Mouse (Mus musculus): Measurements from ENCODE around the gene Gm28047. TPM values are rescaled to one million over a fixed set of nuclear protein-coding genes. Genes with fewer than 3 reads are reported as not detected.

Gm28047 gene
- polyA plus RNA-seq, 1 experiment = not detected

- TF ChIP-seq GATA1 (IDR thresholded peaks at IDR 0.05; ENCODE audit: low read length) = no peak
Observed at GRCm38 (mm10) chr15:102513004-102513403, 111.9 kb downstream of the Gm28047 start.

- no peak for TF ChIP-seq GATA1 (IDR thresholded peaks at IDR 0.05; ENCODE audit: low read length)
Observed at GRCm38 (mm10) chr15:102512471-102512870, 112.4 kb downstream of the Gm28047 start.

GRCm38 (mm10) chr15:102512010-102512409, 112.9 kb downstream of the Gm28047 start:
- no peak for TF ChIP-seq GATA1 (IDR thresholded peaks at IDR 0.05; ENCODE audit: low read length)

- no peak for TF ChIP-seq GATA1 (IDR thresholded peaks at IDR 0.05; ENCODE audit: low read length)
Observed at GRCm38 (mm10) chr15:102511285-102511833, 113.5 kb downstream of the Gm28047 start.

DNA sequence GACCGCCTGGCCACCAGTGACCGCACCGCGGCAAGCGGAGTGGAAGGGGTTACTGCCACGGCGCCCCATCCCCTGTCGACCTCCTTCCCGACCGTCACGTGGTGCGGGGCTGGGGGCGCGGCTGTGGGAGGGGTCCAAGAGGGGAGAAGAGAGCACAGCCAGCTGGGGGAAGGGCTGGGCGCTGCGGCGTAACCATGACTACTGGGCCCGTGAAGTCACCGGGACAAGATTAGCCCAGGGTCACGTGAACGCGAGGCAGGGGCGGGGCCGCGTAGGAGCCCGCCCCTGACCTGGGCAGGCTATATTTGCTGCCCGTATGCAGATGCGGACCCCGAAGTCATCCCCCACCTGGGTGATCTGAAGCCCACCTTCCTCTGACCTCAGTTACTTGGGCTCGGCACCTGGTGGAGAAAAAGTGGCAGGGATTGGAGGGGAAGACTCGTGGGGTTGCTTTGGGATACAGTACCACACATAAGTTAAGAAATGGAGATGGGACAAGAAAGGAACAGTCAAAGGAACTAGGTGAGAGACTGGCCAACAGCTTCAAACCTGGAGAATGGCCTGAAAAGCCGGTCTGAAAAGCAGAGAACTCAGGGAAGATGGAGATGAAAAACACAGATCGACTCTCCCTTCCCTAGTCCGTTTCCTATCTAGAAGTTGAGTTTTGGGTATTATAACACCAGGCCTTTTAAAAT, 114.1 kb downstream of the Gm28047 start:
- no peak for TF ChIP-seq GATA1 (IDR thresholded peaks at IDR 0.05; ENCODE audit: low read length)

- no peak for TF ChIP-seq GATA1 (IDR thresholded peaks at IDR 0.05; ENCODE audit: low read length)
Observed at GRCm38 (mm10) chr15:102510110-102510509, 114.8 kb downstream of the Gm28047 start.

- TF ChIP-seq GATA1 (IDR thresholded peaks at IDR 0.05; ENCODE audit: low read length) = no peak
Observed at GRCm38 (mm10) chr15:102508336-102508735, 116.5 kb downstream of the Gm28047 start.

GRCm38 (mm10) chr15:102507561-102507960, 117.3 kb downstream of the Gm28047 start:
- no peak for TF ChIP-seq GATA1 (IDR thresholded peaks at IDR 0.05; ENCODE audit: low read length)

GRCm38 (mm10) chr15:102506864-102507263, 118.0 kb downstream of the Gm28047 start:
- TF ChIP-seq GATA1 (IDR thresholded peaks at IDR 0.05; ENCODE audit: low read length) = no peak

DNA sequence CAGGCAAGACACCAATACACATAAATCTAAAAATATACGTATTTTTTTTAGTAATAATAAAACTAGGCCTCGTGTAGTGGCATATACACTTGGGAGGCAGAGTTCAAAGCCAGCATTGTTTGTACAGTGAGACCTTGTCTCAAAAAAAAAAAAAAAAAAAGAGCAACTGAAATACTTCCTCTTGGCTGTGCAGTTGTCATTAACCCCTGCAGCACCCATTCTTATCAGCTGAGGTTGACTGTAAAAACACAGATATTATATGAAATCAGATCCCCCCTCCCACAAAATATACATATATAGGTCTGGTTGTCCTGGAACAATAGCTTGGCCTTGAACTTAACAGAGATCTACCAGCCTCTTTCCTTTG, 118.4 kb downstream of the Gm28047 start:
- no peak for TF ChIP-seq GATA1 (IDR thresholded peaks at IDR 0.05; ENCODE audit: low read length)

- no peak for TF ChIP-seq GATA1 (IDR thresholded peaks at IDR 0.05; ENCODE audit: low read length)
Observed at GRCm38 (mm10) chr15:102505770-102506463, 119.0 kb downstream of the Gm28047 start.

GRCm38 (mm10) chr15:102505073-102505769, 119.6 kb downstream of the Gm28047 start:
- TF ChIP-seq GATA1 (IDR thresholded peaks at IDR 0.05; ENCODE audit: low read length) = no peak

GRCm38 (mm10) chr15:102503924-102504782, 120.7 kb downstream of the Gm28047 start:
- no peak for TF ChIP-seq GATA1 (IDR thresholded peaks at IDR 0.05; ENCODE audit: low read length)

DNA sequence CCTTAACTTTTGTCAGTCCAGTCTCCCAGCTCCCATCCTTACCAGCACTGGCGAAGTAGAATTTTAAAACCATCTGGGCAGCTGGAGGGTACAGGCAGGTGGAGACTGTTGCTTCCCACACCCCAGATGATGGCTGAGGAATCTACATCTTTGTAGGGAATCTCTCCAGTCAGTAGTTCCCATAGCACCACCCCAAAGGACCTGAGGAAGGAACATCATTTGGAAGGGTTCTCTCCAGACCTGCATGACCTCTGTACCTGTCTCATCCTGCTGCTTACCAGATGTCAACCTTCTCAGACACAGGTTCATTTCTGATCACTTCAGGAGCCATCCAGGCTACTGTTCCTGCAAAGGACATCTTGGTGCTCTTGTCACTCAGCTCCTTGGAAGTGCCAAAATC, 121.4 kb downstream of the Gm28047 start, which contains the start of gene Gm10337:
Gene Gm10337 (plus strand): TSS at position 276 of the 400 bp plus-strand sequence.
- TF ChIP-seq GATA1 (IDR thresholded peaks at IDR 0.05; ENCODE audit: low read length) = no peak

GRCm38 (mm10) chr15:102502254-102502840, 122.5 kb downstream of the Gm28047 start:
- TF ChIP-seq GATA1 (IDR thresholded peaks at IDR 0.05; ENCODE audit: low read length) = no peak
